Mouse (Mus musculus) B cell, adult 2 months (primary cell): Measurements from ENCODE around the gene Adam33.

Experiments used
- DNase-seq, 2 experiments: peaks; one replicate each; pipeline ENCODE4 v3.0.0; 2022

Adam33 gene

DNA sequence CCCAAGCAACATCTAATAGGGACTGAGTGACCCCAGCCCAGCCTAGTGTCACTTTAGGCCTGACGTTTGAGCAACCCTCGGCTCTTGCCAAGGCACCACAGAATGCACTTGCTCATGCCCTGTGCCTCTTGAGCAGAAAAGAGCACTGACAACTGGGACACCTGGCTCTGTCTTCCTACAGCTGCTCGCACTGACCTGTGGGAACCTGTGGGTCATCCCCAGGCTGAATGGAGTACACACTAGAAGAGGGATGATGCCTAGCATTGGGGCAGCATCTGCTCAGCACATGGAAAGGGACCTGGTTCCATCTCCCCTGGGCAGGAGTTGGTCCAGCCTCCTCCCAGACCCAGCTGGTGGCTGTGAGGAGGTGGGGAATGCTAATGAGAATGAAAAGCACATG, 36.7 kb downstream of the Adam33 start:
- DNase-seq: no peak

DNA sequence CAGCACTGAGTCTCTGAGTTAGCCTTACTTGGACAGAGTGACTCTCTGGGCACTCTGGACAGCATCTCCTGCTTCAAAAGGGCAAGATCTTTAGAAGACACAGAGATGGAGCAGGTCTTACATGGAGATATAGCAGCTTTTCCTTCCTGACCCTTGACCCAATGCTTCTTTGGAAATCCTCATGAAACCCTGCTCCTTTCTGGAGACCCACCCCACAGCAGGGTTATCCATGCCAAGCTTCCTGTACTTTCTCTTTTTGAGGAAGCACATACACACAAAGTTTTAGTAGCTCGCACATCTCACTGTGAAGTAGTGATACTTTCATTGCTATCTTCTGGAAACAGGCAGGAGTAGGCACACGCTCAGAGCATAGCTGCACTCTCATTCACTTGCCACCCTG, 38.4 kb downstream of the Adam33 start:
- DNase-seq: no peak

- DNase-seq: no peak
Observed at GRCm38 (mm10) chr2:131010566-131010965, 53.0 kb downstream of the Adam33 start.

GRCm38 (mm10) chr2:131009123-131009522, 54.5 kb downstream of the Adam33 start:
- DNase-seq: no peak
